Mouse (Mus musculus) ES-E14 (cell line): ENCODE data around the gene Bloc1s6. TPM values are rescaled to one million over a fixed set of nuclear protein-coding genes. Genes with fewer than 3 reads are reported as not detected.

Experiments used
- DNase-seq: peaks from one replicate; pipeline ENCODE4 v3.0.0-alpha.2; 2013; ENCODE audit warnings: low read depth, low spot score
- H3K27ac ChIP-seq: 2 replicates; pipeline ENCODE4 v1.5.1; 2012; ENCODE audit warnings: low read depth, mild to moderate bottlenecking, low read length, moderate library complexity, mixed read lengths; ENCODE audit not compliant: poor library complexity, insufficient read depth, severe bottlenecking
- H3K36me3 ChIP-seq: 2 replicates; pipeline ENCODE4 v1.6.1; 2012; ENCODE audit warnings: mild to moderate bottlenecking, low read length, moderate library complexity, mixed read lengths; ENCODE audit not compliant: control insufficient read depth, poor library complexity, insufficient read depth, severe bottlenecking
- H3K4me1 ChIP-seq, 2 experiments: fragments of 150-350 bp in 1 of 2; sonication (generic) in 1 of 2; 2 replicates each; pipeline ENCODE4 v1.6.1; 2012; ENCODE audit warnings: low read length in 2 of 2, mild to moderate bottlenecking in 1 of 2, mixed read lengths in 1 of 2; ENCODE audit not compliant: control insufficient read depth in 2 of 2, insufficient read depth in 2 of 2, poor library complexity in 1 of 2
- H3K4me3 ChIP-seq, 2 experiments: fragments of 150-350 bp in 1 of 2; sonication (generic) in 1 of 2; 2 replicates each; pipeline ENCODE4 v1.5.1; 2012; ENCODE audit warnings: low read length in 2 of 2, low read depth in 1 of 2, mild to moderate bottlenecking in 1 of 2, mixed read lengths in 1 of 2; ENCODE audit not compliant: insufficient read depth in 1 of 2, poor library complexity in 1 of 2, severe bottlenecking in 1 of 2
- H3K9ac ChIP-seq: 2 replicates; pipeline ENCODE4 v1.6.1; 2012; ENCODE audit warnings: low read depth, mild to moderate bottlenecking, low read length, mixed read lengths; ENCODE audit not compliant: poor library complexity, insufficient read depth, severe bottlenecking
- H3K9me3 ChIP-seq: fragments of 150-350 bp; sonication (generic); 2 replicates; pipeline ENCODE4 v1.6.1; 2012; ENCODE audit warnings: low read depth, mild to moderate bottlenecking, low read length; ENCODE audit not compliant: control insufficient read depth, insufficient read depth
- CHD2 ChIP-seq: IDR thresholded peaks from 2 replicates; pipeline ENCODE4 v1.6.1; 2014; ENCODE audit warnings: mild to moderate bottlenecking, low read depth, low read length, inconsistent platforms
- HCFC1 ChIP-seq: IDR thresholded peaks from 2 replicates; pipeline ENCODE4 v1.6.1; 2012; ENCODE audit warnings: low read length, inconsistent platforms, borderline replicate concordance; ENCODE audit not compliant: insufficient read depth
- MAFK ChIP-seq: IDR thresholded peaks from 2 replicates; pipeline ENCODE4 v1.6.1; 2014; ENCODE audit warnings: mild to moderate bottlenecking, low read depth, low read length, inconsistent platforms; ENCODE audit not compliant: insufficient read depth
- ZC3H11A ChIP-seq: IDR thresholded peaks from 2 replicates; pipeline ENCODE4 v1.6.1; 2012; ENCODE audit warnings: low read depth, mild to moderate bottlenecking, inconsistent platforms, low read length, borderline replicate concordance
- ZNF384 ChIP-seq: IDR thresholded peaks from 2 replicates; pipeline ENCODE4 v1.6.1; 2012; ENCODE audit warnings: low read depth, low read length, inconsistent platforms
- in situ Hi-C, 2 experiments: fragments of 600-800 bp; cut with MboI; formaldehyde crosslinking; loops; one replicate each; pipeline ENCODE4 v1.15.1; 2025; ENCODE audit warnings: low sequenced_read_pairs in 2 of 2, inconsistent platforms in 1 of 2; ENCODE audit not compliant: unreplicated experiment in 2 of 2
- total RNA-seq: library from RNA; depleted of rRNA; stranded (reverse); fragments of 300-350 nt; gene quantifications from 2 replicates; pipeline ENCODE4 v1.2.3, GENCODE M21; 2012

Gene Bloc1s6
- total RNA-seq, 1 experiment = 11.6 TPM

DNA sequence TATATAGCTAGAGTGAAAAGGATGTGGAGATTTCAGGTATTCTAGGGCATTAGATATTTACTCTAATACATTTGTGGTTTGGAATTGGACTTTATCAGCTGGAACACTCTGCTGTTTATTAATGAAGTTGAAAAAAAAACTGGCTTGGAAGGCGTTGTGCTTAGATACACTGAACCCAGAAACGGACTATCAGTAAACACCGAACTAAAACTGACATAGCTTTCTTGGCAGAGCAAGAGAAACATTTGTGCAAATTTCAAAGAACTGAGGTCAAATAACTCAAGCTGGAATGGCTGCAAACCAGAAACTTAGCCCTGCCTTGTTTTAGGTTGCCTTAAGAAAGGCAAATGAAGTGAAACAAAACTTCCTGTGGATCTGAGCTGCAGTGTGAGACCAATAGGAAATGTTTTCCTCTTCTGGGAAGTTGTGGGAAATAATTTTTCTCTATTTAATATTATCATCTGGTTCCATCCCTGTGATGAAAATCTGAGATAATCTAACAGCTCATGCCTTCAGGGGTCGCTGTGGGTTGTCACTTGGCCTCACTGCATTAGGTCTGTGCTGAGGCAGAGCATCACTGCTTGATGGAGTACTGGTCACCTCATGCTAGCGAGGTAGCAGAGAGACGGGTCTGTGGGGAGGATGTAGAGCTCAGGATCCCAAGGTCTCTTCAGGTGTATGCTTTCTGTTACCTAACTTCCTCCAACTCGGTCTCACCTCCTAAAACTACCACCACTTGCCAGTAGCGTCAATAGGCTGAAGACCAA is 43.5 kb downstream of the Bloc1s6 start:
- no peaks in the 10 kb centered on the region for H3K4me1 ChIP-seq
- TF ChIP-seq ZC3H11A (no peak), ZNF384 (no peak), CHD2 (no peak), MAFK (no peak), HCFC1 (no peak)
- H3K9me3 ChIP-seq = no peaks in the 10 kb centered on the region
- H3K36me3 ChIP-seq = no peaks in the 10 kb centered on the region
- in situ Hi-C loops = no loop called here
- H3K9ac ChIP-seq = no peak overlapping the region
- no peak overlapping the region for H3K4me3 ChIP-seq
- no peak for DNase-seq
- H3K27ac ChIP-seq = no peak overlapping the region

DNA sequence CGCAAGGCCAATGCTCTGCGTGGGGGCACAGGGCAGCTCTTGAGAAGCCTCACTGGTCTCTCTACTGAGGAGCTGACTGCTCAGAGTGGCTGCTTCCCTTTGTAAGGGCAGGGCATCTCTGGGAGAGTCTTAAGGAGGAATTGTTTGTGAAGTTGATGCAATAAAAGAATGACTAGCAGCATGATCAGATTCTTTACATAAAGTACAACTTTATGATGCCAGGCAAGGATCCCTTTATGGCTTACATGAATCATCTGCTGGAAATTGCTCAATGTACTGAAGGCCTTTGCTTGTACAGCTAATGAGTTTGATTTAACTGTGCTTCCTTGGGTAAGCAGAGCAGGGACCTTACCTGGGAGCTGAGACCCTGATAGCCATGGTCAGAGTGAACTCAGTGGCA is 45.4 kb downstream of the Bloc1s6 start:
- in situ Hi-C loops = no loop called here
- no peaks in the 10 kb centered on the region for H3K36me3 ChIP-seq
- no peak for DNase-seq

DNA sequence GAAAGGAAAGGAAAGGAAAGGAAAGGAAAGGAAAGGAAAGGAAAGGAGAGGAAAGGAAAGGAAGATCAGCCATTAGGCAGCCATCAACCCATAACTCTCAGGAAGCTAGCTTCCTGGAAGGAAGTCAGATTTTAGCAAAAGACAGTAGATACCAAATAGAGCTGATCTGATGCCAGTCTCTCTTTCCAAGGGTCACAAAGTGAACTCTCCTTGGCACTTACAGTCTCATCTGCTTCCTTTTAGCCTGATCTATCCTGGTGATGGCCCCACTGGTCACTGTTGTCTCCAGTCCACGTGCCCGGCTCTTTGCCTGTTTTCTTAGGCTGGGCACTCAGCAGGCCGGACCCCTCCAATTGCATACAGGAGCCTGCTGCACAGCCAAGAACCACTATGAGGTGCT is 46.4 kb downstream of the Bloc1s6 start:
- TF ChIP-seq MAFK = no peak
- no peak for TF ChIP-seq ZNF384
- TF ChIP-seq HCFC1 = no peak
- no peak for TF ChIP-seq ZC3H11A
- no peak for TF ChIP-seq CHD2
- in situ Hi-C loops = no loop called here
- H3K27ac ChIP-seq = no peak overlapping the region

More for the DNA sequence above, 45.4 kb downstream of the Bloc1s6 start:
- TF ChIP-seq MAFK = no peak
- TF ChIP-seq HCFC1 = no peak
- TF ChIP-seq ZC3H11A = no peak
- TF ChIP-seq ZNF384 = no peak
- TF ChIP-seq CHD2 = no peak
- Histone ChIP-seq H3K4me1 (no peaks in the 10 kb centered on the region), H3K9me3 (no peaks in the 10 kb centered on the region), H3K4me3 (no peak overlapping the region), H3K9ac (no peak overlapping the region), H3K27ac (no peak overlapping the region)

DNA sequence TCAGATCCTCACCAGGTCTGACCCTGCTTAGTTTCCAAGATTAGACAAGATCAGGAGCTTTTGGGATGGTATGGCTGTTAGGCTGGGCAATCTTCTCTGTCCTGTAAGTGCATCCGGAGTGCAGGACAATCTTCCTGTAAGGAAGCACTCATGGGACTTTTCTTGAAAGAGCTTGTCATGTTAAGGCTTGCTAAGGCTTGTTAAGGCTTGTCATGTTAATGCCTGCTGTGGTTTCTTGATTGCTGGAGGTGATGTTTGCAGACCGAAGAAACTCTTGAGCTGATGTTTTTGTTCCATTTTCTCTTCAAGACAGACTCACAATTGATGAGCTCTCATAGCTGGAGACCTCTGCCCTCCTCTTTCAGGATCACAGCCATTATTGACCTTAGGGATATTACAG is 47.9 kb downstream of the Bloc1s6 start:
- DNase-seq = no peak
- in situ Hi-C loops = no loop called here

More for the DNA sequence above, 46.4 kb downstream of the Bloc1s6 start:
- H3K36me3 ChIP-seq = no peaks in the 10 kb centered on the region
- H3K4me1 ChIP-seq = no peaks in the 10 kb centered on the region
- no peak for DNase-seq
- no peaks in the 10 kb centered on the region for H3K9me3 ChIP-seq
- H3K4me3 ChIP-seq = no peak overlapping the region
- H3K9ac ChIP-seq = no peak overlapping the region

More for the DNA sequence above, 47.9 kb downstream of the Bloc1s6 start:
- Histone ChIP-seq H3K4me3 (no peak overlapping the region), H3K27ac (no peak overlapping the region), H3K9me3 (no peaks in the 10 kb centered on the region), H3K4me1 (no peaks in the 10 kb centered on the region), H3K9ac (no peak overlapping the region), H3K36me3 (no peaks in the 10 kb centered on the region)
- TF ChIP-seq ZNF384 (no peak), MAFK (no peak), HCFC1 (no peak), CHD2 (no peak), ZC3H11A (no peak)
